Mouse (Mus musculus): ENCODE results near the gene Vmn1r40.

DNA sequence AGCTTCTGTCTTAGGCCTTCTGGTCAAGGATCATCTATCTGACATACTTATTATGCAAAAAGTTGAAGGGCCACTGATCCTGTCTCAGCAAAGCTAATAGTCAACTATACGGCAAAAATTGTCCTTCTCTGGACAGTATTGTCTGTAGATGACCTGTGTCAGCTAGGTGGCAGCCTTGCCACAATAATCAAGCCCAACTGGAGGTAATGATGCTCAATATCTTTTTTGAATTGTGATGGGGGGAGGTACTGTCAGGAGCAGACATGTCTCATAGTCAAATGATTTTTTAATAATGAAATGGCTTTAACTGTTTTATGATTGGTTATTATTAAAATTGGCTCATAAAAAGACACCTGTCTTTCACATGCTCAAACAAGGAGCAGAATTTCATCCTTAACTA lies 23.1 kb upstream of the Vmn1r40 start:
- TF ChIP-seq CTCF (IDR thresholded peaks at IDR 0.05; ENCODE audit: control insufficient read depth, insufficient read depth, low read length) = no peak
- no peak for TF ChIP-seq POLR2A (IDR thresholded peaks at IDR 0.05; ENCODE audit: borderline replicate concordance, control insufficient read depth, low read depth, low read length)
